Comparison of ENCODE assay signal across 8 mouse cellular contexts in genomic region chr13:104590097-104590607, GRCm38 (mm10).
DNase-seq lines count a peak whose midpoint lies in the region; ATAC-seq and TF ChIP-seq lines count a peak whose summit lies in the region.

No protein-coding gene starts in this region.

- H3K4me2 ChIP-seq in heart, embryonic 13.5 days = peak overlapping the region; percentile 37
- no peak overlapping the region for H3K4me2 ChIP-seq in hindbrain, embryonic 12.5 days (replicated peaks)

- no peaks in the 10 kb centered on the region for H3K9me3 ChIP-seq in heart, embryonic 13.5 days
- H3K9me3 ChIP-seq in hindbrain, embryonic 12.5 days (replicated peaks) = no peaks in the 10 kb centered on the region

- no peak for TF ChIP-seq POLR2A in thymus, adult 2 months (IDR thresholded peaks at IDR 0.05; ENCODE audit: control insufficient read depth, extremely low read depth, insufficient read depth, low read length, poor library complexity)

- no peak for DNase-seq in heart, adult 9 months (ENCODE audit: low spot score in 2 of 2)
- DNase-seq in thymus, adult 2 months = no peak
- DNase-seq in thymus, adult 18-20 months = no peak
- DNase-seq in T-cell, adult 2 months (ENCODE audit: low spot score) = no peak
- no peak for DNase-seq in testis, postnatal 10 days (ENCODE audit: low spot score)

- ATAC-seq in heart, embryonic 13.5 days (ENCODE audit: extremely low read depth, insufficient number of reproducible peaks, low FRiP score, low TSS enrichment) = no peak
- peak; percentile 58 for ATAC-seq in hindbrain, embryonic 12.5 days (ENCODE audit: low FRiP score)
- ATAC-seq in megakaryocyte progenitor cell, adult 5-6 weeks (replicated peaks; ENCODE audit: poor library complexity) = peak; percentile 68

- peak; percentile 32; the same call in 1 of the 2 replicates for TF ChIP-seq CTCF in thymus, adult 2 months (IDR thresholded peaks at IDR 0.05; ENCODE audit: borderline replicate concordance, control insufficient read depth, extremely low read depth, insufficient read depth, low read length, poor library complexity)

- no peak overlapping the region for H3K4me3 ChIP-seq in heart, embryonic 13.5 days
- H3K4me3 ChIP-seq in thymus, adult 2 months (ENCODE audit: control insufficient read depth, insufficient read depth, low read length) = no peak overlapping the region
- no peak overlapping the region for H3K4me3 ChIP-seq in hindbrain, embryonic 12.5 days

- H3K4me1 ChIP-seq in heart, embryonic 13.5 days = peaks cover 7% of the 10 kb centered on the region; the same call in 1 of the 2 replicates
- no peaks in the 10 kb centered on the region for H3K4me1 ChIP-seq in thymus, adult 2 months (replicated peaks; ENCODE audit: control insufficient read depth, insufficient read depth, low read length)
- H3K4me1 ChIP-seq in hindbrain, embryonic 12.5 days = no peaks in the 10 kb centered on the region; the same call in 1 of the 2 replicates

- no peaks in the 10 kb centered on the region for H3K27me3 ChIP-seq in heart, embryonic 13.5 days (replicated peaks)
- no peaks in the 10 kb centered on the region for H3K27me3 ChIP-seq in thymus, adult 2 months (ENCODE audit: control insufficient read depth, insufficient read depth, low read length)
- H3K27me3 ChIP-seq in hindbrain, embryonic 12.5 days = no peaks in the 10 kb centered on the region

- no peak overlapping the region for H3K27ac ChIP-seq in heart, embryonic 13.5 days (replicated peaks)
- H3K27ac ChIP-seq in thymus, adult 2 months (ENCODE audit: control insufficient read depth, insufficient read depth, low read length) = no peak overlapping the region
- H3K27ac ChIP-seq in hindbrain, embryonic 12.5 days = no peak overlapping the region

- WGBS in heart, embryonic 13.5 days = 33% methylated on average over 11 of the region's 11 CpGs
- 84% methylated on average over 11 of the region's 11 CpGs for WGBS in thymus, adult 2 months
- WGBS in hindbrain, embryonic 12.5 days = 49% methylated on average over 11 of the region's 11 CpGs

- no peaks in the 10 kb centered on the region for H3K36me3 ChIP-seq in heart, embryonic 13.5 days
- no peaks in the 10 kb centered on the region for H3K36me3 ChIP-seq in thymus, adult 2 months (ENCODE audit: control insufficient read depth, insufficient read depth, low read length)
- H3K36me3 ChIP-seq in hindbrain, embryonic 12.5 days = no peaks in the 10 kb centered on the region

- peak overlapping the region; percentile 52; the same call in 1 of the 2 replicates for H3K9ac ChIP-seq in heart, embryonic 13.5 days
- no peak overlapping the region for H3K9ac ChIP-seq in hindbrain, embryonic 12.5 days
